Mouse (Mus musculus): ENCODE results near the gene Ric1.

- TF ChIP-seq POLR2AphosphoS5 (IDR thresholded peaks at IDR 0.05; ENCODE audit: insufficient replicate concordance, low read depth, low read length) (no peak), CTCF (IDR thresholded peaks at IDR 0.05; ENCODE audit: low read depth, low read length) (peak; percentile 73), TAL1 (conservative IDR thresholded peaks at IDR 0.05; ENCODE audit: low read depth, low read length) (no peak)
Observed at GRCm38 (mm10) chr19:29501507-29501906, 20.6 kb upstream of the Ric1 start.
